17 mouse cellular contexts compared by ENCODE assay signal in the genomic region with DNA sequence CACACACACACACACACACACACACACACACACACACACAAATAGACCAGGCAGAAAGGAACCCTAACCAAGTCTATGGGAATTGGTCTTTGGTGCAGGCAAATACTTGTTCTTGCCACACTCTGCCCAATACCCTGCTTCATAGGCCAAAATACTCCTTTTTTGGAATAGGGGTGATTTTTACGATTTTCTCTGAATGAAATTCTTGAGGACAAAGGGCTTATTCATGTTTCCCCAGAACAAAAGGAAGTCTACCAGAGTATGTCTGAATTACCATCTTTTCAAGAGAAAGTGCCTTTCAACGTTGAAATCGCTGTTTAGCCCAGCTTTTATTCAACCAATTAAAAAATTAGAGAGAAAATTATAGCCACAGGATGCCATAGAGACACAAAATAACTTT.
"Had no signal": no experiment of that assay in that cellular context is flagged by ENCODE, and none has a peak within 500 bp of the region (broad histone marks: within the 10 kb centered on the region; RNA-seq: fewer than 3 reads in every experiment).

No protein-coding gene starts in this region.

- H3K4me1 ChIP-seq: liver, embryonic 15.5 days; lung, embryonic 15.5 days; midbrain, embryonic 12.5 days; neural tube, embryonic 12.5 days had no signal

- ATAC-seq: liver, postnatal 0 days; lung, postnatal 0 days had no signal

- H3K36me3 ChIP-seq: liver, embryonic 15.5 days; lung, embryonic 15.5 days; midbrain, embryonic 12.5 days; neural tube, embryonic 12.5 days had no signal

- H3K4me2 ChIP-seq: liver, embryonic 15.5 days; lung, embryonic 15.5 days; midbrain, embryonic 12.5 days; neural tube, embryonic 12.5 days had no signal

- H3K27me3 ChIP-seq: liver, embryonic 15.5 days; lung, embryonic 15.5 days; megakaryocyte, embryonic 14.5 days; midbrain, embryonic 12.5 days; neural tube, embryonic 12.5 days had no signal

- H3K27ac ChIP-seq: liver, embryonic 15.5 days; lung, embryonic 15.5 days; macrophage; midbrain, embryonic 12.5 days; neural tube, embryonic 12.5 days had no signal

- DNase-seq: liver, postnatal 0 days; lung, adult 2 months; lung, postnatal 14 days; lung, postnatal 36 days; retina, postnatal 1 day; right cerebral cortex, adult 18-20 months; right cerebral cortex, postnatal 25 days; spleen, adult 18-20 months; thymus, adult 18-20 months; thymus, postnatal 25 days had no signal

- H3K4me3 ChIP-seq: liver, embryonic 15.5 days; lung, embryonic 15.5 days; megakaryocyte, embryonic 14.5 days; midbrain, embryonic 12.5 days; neural tube, embryonic 12.5 days had no signal

- H3K9ac ChIP-seq: liver, embryonic 15.5 days; liver, postnatal 0 days; lung, embryonic 15.5 days; midbrain, embryonic 12.5 days; neural tube, embryonic 12.5 days had no signal

- H3K9me3 ChIP-seq: liver, embryonic 15.5 days; lung, embryonic 15.5 days; midbrain, embryonic 12.5 days; neural tube, embryonic 12.5 days had no signal
